Mouse (Mus musculus): ENCODE data around the gene Tob1.
A peak's percentile ranks its signal among the peaks of the same experiment; 100 is the strongest.

Gene Tob1

DNA sequence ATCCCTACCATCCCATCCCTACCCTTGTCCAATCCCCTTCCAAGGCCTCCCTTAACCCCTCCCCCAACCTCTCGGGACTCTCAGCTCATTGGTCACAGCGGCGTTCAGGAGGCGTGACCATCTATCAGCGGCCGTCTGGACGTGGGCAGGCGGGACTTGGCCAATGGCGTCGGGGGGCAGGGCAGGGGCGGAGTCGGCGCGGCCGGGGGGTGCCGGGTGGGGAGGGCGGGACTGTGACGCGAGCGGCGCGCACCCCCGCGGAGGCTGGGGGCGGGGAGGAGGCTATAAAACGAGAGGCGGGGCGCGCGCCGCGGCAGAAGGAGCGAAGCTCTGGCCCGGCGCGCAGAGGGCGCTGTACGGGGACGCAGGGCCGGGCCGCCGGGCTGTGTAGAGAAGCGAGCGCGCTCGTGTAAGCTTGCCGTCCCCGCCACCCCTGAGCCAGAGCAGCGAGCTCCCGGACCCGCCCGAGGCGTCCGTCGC lies at the start of gene Tob1:
Gene Tob1 (plus strand): TSS at position 331 of the 480 bp plus-strand sequence.
- DNase-seq: peak; percentile 96 to 99

DNA sequence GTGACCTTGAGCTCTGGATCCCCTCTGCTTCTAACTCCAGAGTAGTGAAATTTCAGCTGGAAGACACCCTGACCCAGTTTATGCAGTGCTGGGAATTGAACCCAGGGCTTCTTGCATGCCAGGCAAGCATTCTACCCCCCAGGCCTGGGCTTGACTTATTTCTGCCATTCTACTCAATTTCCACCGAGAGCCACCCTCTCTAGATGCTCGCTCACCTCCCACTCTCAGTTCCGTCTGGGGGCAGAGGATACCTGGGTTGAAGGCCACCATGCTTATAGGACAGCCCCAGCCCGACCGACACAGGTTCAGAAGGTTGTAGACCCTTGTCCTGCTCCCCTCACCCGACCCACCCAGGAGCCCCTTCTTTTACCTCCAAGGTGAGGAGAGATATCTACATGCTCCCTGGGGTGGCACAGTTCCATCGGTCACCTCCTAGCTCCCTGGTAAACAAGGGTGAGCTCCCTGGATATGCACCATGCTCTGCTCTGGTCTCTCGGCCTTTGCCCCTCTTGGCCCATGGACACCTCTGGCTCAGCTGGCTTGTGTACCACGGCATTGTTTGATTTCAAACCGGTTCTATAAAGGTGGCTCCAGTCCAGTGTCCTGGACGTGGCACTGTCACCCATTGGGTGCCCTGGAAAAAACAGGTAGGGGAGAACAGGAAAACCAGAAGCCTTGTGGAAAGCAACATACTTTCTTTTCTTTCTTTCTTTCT lies 49.2 kb upstream of the Tob1 start:
- DNase-seq: no peak

DNA sequence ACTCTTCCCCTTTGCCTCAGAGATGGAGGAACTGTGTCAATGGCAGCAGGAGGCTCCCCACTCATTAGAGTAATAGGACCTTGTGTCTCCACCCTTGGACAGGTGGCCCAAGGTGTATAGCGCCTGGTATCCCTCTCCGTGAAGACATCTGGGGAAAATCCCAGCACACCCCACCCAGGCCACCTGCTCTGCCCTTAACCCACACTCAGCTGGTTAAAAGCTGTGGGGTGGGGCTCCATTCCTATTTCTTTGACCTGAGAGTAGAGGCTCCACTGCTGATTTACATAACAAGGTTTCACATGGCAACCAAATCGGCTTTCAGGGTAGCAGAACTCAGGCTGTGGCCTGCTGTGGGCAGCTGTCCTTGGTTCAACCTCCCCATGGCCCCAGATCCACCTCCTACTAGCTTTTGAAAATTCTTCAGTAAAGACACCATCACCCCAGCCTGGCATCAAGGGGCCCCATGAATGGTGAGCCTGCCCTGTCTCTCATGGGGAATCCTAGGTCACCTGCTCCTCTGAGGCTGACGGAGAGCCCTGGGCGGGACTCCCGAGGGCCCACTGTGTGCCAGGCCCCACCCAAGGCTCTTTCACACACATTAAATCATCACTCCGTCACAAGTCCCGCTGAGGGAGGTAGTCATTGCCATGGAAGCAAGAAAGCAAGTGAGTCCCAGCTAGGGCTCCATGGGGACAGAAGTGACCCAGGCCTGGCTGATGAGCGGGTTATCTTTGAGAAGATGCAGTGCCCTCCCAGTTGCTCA lies 48.1 kb upstream of the Tob1 start:
- DNase-seq: no peak

DNA sequence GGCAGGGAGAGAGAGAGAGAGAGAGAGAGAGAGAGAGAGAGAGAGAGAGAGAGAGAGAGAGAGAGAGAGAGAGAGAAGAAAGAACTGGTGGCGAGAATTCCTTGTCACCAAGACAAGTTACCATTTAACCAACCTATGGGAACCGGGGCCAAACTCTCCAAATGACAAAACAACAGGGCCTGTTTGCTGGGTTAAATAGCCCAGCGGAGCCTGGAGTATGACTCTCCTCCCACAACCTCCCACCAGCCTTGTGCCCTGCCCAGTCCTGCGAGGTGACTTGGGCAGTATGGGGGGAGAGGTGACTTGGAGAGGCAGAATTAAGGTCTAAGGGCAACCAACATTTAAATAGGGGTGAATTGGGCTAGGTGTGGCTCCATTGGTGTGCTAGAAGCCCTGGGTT lies 45.5 kb upstream of the Tob1 start:
- DNase-seq: no peak

DNA sequence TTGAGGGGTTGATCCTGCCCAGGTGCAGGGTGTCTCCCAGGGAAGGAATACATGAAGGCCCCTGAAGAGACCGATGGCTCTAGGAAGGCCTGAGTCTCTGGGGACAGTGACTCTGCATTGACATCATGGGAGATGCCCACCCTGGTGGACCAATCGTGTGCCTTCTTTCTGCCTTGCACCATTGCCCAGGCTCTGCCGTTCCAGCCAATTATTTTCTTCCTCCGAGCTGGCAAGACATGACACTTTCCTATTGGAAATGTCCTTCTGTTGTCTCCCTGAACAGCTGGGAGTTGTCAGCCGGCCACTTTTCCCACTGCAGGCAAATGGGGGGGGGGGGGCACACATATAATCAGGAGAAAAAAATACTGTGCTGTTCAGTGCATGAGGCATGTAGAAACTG lies 43.0 kb upstream of the Tob1 start:
- no peak for DNase-seq

DNA sequence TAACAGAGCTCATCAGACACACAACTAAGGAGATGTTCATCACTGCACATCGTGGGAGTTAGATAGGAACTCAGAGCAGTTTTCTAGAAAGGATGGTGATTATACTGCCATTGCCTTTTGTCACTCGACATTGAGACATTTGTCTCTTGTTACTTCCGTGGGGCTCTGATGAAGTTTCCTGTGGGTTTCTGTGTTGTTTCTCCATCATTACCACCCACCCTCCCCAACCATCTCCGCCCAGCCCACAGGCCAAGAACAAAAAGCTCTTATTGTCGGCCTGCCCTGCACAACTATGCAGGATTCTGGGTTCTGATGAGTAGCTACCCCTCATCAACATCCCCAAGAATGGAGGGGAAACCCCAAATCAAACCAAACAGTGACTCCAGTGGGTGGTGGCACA lies 41.7 kb upstream of the Tob1 start:
- DNase-seq: no peak

DNA sequence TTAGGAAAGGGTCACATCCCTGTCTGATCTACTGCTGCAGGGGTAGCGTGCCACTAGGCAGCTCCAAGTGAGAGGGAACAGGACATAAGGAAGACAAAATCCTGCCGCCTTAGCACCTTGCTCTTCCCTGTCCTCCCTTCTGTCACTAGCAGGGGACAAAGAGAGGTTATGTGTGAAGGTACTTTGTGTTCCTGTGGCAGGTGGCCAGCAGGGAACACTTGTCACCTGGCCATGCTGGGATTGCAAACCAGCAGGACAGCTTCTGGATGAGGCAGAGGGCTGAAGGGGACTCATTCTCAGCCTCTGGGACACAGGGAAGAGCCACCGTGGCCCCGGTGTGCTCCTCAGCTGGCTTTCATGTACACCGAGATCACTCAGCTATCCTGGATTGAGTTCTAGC lies 39.6 kb upstream of the Tob1 start:
- peak; percentile 52 to 55 for DNase-seq

DNA sequence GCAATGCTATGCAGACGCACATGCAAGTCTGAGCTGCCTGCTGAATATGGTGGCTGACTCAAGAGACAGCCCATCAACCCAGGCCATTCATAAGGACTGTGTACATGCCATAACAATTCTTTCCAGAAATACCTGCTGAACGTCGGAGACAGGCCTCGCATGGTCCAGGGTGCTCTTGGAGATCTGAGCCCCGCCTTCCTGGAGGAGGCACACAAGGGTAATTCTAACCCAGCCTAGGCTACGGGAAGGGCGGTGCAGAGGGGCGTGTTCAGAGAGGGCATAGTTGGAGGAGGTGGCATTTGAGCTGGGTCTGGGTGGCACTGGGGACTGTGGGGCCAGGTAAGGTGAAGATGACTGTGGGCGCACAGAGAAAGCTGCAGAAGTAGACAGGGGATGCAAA lies 39.1 kb upstream of the Tob1 start:
- no peak for DNase-seq

DNA sequence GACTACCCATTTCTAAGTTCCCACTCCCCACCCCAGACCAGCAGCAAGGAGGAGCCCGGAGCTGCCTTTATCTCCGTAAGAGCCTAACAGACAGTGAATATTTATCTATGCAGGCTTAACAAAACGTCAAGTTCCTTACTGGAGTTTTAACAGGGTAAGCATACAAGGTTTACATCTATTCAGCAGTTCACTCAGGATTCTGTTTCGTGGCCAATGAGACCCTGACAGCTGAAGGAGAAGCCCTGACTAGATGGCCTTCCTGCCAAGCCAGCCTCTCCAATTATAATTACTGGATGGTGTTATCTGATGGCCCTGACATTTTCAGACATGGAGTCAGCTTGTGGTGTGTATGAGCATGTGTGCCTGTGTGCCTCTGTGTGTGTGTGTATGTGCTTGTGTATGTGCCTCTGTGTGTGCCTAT lies 37.5 kb upstream of the Tob1 start:
- DNase-seq: no peak

DNA sequence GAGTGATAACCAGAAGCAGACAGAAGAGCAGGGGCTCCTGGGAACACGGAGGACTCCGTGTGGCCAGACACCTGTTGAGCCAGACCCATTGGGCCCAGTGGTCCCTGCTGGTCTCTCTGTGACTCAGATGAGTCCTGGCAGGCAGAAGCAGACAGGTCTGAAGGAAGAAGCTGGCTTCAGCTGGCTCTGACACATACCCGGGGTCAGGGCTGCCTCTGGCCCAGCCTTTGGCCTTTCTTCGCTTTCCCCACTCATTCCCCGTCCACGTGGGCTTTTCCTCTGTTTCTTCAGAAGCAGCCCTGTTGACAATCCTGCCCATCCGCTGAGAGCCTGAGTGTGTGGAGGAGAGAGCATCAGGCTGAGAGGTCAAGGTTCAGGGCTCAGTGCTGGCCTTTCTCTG lies 36.0 kb upstream of the Tob1 start:
- DNase-seq: no peak

DNA sequence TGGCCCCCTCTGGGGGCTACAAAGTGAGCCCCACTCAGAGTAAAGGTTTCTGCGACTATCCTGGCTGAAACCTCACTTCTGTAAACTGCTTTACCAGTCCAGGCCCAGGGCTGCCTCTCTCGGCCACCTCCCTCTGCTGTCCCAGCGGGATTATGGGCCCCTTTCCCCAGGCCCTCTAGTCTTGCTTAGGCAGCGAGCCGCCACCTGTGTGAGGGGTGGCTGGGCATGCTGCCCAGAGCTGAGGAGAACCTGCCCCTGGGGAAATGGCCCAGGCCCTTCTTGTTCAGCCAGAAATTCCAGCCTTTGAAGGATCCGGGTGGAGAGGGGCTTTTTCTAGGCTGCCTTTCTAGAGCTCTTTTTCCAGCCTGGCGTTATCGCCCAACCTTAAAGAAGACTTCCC lies 35.6 kb upstream of the Tob1 start:
- no peak for DNase-seq

DNA sequence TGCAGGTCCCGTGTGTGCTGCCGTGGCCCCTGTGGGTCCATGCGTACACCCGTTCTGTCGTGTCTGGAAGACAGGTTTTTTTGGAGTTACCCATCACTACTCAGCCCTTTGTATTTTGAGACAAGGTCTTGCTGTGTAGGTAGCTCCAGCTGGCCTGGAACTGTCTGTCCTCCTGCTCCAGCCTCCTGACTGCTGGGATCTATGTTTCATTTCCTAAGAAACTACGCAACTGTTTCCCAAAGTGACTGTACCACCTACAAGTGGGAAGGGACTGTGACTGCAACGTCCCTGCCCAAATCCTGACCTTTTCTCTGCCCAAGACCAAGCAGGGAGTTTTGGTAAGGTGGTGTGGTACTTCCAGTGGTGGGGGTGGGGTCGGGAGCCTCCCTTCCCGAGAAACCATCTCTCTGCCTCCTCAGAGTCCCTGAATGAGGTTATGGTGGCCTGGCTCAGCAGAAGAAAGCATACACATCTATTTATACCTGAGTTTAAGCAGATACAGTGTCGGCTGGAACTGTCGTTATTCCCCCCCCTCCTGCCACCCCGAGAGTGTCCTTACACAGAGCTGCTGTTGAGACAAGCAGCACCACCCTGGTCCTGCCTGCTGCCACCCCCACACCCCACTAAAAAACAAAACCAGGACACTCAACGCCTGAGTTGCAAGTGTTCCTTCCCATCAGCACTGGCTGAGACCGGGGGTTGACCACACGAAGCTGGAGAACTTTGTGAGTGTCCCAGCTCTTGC lies 33.2 kb upstream of the Tob1 start:
- no peak for DNase-seq

DNA sequence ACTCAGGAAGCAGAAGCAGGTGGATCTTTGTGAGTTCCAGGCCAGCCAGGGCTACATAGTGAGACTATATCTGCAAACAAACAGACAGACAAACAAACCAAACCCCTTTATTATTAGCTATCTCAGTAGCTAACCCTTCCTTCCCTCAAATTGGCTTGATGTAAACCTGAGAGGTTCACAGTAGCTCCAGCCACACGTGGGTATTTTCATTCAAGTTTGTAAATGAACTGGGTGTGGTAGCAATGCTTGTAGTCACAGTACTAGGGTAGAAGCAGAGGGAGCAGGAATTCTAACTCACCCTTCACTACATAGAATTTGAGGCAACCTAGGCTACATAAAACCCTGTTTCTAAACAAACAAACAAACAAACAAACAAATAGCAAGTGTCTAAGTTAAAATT lies 31.5 kb upstream of the Tob1 start:
- DNase-seq: no peak

DNA sequence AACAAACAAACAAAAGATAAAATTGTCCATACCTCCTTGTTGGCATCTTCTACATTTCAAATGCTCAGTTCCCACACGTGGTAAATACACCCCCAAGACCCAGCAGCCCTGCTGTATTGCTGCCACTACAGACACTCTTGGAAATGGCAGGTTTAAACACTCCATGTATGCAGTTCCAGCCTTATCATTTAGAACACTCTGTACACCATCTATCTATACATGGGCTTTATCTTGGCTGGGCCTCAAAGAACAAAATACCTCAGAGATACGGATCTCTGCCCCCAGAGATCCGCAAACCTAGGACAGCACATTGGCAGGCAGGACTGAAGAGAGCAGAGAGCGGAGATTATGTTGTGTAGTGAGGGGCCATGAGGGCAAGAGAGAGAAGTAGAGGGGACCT lies 31.1 kb upstream of the Tob1 start:
- DNase-seq: no peak

DNA sequence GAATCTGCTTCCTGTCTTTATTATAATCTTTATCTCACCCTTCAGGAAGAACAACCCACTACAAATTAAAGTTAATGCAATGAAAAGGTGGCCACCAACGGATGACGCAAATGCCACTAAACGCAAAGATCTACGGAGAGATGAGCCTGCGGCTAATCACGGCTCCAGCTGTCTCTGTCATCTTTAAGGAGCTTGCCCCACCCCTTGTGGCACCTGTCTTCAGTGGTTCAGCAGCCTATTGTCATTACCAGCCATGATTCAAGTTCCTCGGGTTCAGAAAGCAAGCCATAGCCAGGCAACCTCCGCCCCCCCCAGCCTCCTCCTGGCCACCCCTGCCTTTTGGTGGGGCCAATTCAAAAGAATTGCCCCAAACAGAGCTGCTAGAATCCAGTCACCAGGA lies 29.6 kb upstream of the Tob1 start:
- DNase-seq: no peak

DNA sequence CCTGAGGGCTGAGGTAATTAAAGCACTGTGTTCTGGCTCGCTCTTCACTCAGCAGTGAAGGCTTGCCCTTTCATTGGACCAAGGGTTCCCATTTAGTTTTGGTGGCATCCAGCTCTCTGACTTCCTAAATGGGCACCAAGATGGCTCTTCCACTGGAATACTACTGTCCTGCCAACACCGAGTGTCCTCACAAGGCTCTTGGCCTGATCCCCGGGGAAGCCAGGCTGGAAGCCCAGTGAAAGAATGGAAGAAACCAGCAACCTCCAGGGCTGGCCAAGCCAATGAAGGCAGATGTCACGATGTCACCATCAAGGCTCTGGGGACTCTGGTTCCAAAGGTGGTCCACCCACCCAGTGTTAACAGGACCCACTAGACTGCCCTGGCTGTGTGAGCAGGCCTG lies 28.5 kb upstream of the Tob1 start:
- no peak for DNase-seq

DNA sequence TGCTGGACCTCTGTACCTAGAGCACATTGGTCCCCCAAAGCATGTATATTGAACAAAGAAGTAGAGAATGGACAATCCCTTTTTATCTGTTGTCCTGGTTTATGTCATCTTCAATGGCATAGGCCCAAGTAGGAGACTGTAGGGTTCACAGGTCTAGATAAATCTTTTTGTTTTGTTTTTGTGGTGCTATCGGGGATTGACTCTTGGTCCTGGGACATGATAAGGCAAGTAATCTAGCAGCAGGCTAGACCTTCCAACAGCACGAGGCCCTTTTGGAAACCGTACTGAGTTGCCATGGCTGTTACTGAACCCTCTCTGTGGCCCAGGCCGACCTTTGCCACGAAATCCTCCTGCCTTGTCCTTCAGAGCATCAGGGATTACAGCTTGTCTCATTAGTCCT lies 28.1 kb upstream of the Tob1 start:
- DNase-seq: no peak

DNA sequence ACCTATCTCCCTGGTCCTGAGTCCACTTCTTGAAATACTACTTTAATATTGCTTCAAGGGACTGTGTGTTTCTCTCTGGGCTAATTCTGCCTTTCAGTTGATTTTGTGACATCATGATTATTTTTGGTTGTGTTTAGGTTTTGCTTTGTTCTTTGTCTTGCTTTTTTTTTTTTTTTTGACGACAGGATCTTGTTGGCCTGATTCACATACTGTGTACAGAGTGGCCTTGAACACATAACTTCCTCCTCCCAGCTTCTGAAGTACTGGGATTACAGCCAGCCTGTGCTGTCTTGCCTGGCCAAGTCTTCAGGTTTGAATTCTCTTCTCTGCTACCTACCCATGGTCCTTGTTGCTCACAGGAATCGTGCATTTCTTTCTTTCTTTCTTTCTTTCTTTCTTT lies 27.6 kb upstream of the Tob1 start:
- DNase-seq: no peak

DNA sequence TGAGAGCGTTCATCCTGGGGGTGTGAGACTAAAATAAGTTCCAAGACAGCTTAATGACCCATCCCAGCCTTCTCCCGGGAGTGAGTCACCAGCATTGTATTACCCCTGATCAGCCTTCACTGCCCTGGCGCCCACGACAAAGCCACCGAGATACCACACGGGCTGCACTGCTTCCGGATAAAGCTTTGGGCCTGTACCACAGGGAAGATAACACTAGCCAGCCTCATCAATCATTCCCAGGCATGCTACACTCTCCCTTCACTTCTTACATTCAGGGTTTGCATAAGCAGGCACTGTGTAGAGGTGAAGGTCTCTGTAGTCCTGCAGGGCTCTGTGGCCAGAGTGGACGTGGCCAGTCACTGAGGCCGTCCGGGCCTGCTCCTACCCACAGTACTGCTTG lies 21.7 kb upstream of the Tob1 start:
- no peak for DNase-seq

DNA sequence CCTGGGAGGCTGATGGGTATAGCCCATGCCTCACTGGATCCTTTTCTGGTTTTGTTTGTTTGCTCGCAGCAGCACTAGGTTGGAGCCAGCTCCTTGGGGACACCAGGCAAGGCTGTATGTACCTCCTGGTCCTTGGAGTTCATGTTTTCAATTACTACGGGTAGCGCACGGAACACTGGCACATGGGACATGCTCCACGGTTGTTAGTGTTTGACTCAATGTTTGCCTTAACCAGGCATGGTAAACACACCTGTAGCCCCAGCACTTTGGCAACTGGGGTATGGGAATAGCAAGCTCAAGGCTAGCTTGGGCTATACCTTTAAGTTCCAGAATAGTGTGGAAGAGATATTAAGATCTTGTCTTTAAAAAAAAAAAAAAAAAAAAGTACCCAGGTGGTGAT lies 20.6 kb upstream of the Tob1 start:
- no peak for DNase-seq

DNA sequence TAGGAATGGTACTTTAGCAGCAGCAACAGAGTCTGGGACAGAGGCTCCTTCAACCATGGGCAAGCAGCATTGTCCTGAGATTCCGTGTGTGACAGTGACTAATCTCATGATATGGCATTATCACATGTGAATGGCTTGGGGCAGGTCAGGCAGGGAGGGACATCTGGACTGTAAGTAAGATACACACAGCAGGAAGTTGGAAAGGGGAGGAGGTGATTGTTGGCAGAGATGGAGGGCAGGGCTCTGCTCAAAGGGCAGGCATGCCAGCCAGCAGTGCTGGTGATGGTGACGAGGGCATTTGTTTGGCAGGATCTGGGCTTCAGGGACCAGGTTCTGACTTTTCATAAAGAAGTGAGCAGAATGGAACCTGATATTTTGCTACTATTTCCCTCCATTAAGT lies 18.1 kb upstream of the Tob1 start:
- no peak for DNase-seq

DNA sequence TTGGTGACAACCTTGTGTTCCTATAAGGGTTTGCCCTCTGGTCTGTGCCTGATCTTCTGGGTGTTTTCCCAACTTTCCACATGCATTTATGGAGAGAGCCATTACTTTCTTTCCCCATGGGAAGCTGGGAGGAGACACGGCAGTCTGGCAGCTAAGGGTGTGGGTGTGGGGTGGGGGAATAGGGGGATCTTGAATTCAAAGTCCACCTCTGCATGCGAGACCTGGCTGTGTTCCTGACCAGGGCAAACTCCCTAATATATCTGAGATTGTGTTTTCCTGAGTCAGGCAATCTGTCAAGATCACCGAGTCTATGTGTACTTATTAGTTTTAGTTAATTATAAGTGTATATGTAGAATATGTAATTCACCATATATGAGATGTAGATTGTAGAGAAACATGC lies 14.9 kb upstream of the Tob1 start:
- DNase-seq: no peak

DNA sequence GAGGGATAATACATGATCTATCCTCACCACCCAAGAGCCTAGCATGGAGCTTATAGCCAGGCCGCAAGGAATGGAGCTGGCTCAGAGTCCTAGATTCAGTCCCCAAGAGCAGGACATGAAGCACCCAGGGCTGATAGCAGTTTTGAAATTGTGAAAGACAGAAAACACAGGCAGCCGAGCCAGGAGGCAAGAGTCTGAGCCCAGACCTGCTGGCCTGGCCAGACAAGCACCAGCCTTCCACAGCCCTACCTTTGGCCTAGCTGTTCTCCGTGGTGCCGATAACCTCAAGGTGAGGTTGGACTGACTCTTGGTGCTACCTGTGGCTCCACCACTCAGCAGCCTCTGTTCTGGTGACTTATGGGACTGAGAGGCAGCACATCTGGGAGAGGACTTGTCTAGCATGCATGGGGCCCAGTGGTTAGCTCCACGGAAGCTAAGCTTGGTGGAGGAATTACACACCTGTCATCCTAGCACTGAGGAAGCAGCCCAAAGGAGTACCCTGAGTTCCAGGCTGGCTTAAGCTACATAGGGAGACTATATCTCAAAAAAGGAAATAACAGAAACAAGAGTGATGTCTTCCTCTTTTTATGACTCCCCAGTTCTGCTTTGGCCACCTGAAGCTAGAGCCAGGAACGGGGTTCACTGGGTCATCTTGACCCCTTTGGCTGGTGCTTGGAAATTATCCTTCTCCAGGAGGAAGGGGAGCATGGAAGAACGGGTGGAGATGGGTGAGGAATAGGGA lies 12.7 kb upstream of the Tob1 start:
- no peak for DNase-seq

Measured in cerebellum, postnatal 25 days (tissue).